Mouse (Mus musculus) olfactory bulb, adult 2 months (tissue): ENCODE results near the gene Tor1b.

Source experiments
- CTCF ChIP-seq: fragments of 200-500 bp; IDR thresholded peaks from 2 replicates; pipeline ENCODE4 v1.5.1; 2012; ENCODE audit warnings: low read depth, mild to moderate bottlenecking, low read length, moderate library complexity; ENCODE audit not compliant: insufficient read depth
- POLR2A ChIP-seq: fragments of 200-500 bp; IDR thresholded peaks from 2 replicates; pipeline ENCODE4 v1.6.1; 2012; ENCODE audit warnings: mild to moderate bottlenecking, low read depth, low read length, moderate library complexity; ENCODE audit not compliant: insufficient read depth

- TF ChIP-seq CTCF (no peak), POLR2A (no peak)
Observed at GRCm38 (mm10) chr2:30913022-30913421, 39.7 kb upstream of the Tor1b start.
